Mouse (Mus musculus) kidney, postnatal 10 days (tissue): ENCODE data around the gene Ephx3.
"Not testable (repeated sequence)": the region's sequence is repeated elsewhere in the genome, so short reads cannot be mapped to it uniquely, and the experiment has no call there.

Experiments used
- DNase-seq: peaks from one replicate; pipeline ENCODE4 v3.0.0; 2021; ENCODE audit warnings: mixed read lengths

Ephx3 gene

GRCm38 (mm10) chr17:32188863-32189636 lies at the start of gene Ephx3:
Gene Ephx3, minus strand, starts transcription at chr17:32189549.
- no peak for DNase-seq

- no peak for DNase-seq
Observed at GRCm38 (mm10) chr17:32238589-32238988, 49.2 kb upstream of the Ephx3 start.

- DNase-seq = peak; percentile 58
Observed at GRCm38 (mm10) chr17:32235534-32236191, 46.3 kb upstream of the Ephx3 start.

GRCm38 (mm10) chr17:32233174-32233573 lies 43.8 kb upstream of the Ephx3 start:
- DNase-seq = no peak

- no peak for DNase-seq
Observed at GRCm38 (mm10) chr17:32229256-32229655, 39.9 kb upstream of the Ephx3 start.

GRCm38 (mm10) chr17:32220873-32221272 lies 31.5 kb upstream of the Ephx3 start:
- DNase-seq = peak; percentile 33

GRCm38 (mm10) chr17:32215587-32215986 lies 26.2 kb upstream of the Ephx3 start:
- not testable (repeated sequence) for DNase-seq

GRCm38 (mm10) chr17:32211554-32211953 lies 22.2 kb upstream of the Ephx3 start:
- DNase-seq = not testable (repeated sequence)

- peak; percentile 85 for DNase-seq
Observed at GRCm38 (mm10) chr17:32209752-32210151, 20.4 kb upstream of the Ephx3 start.

GRCm38 (mm10) chr17:32209144-32209543 lies 19.8 kb upstream of the Ephx3 start:
- DNase-seq = peak; percentile 78

GRCm38 (mm10) chr17:32207586-32208245 lies 18.4 kb upstream of the Ephx3 start:
- peak; percentile 70 for DNase-seq

GRCm38 (mm10) chr17:32205345-32205744 lies 16.0 kb upstream of the Ephx3 start:
- no peak for DNase-seq

GRCm38 (mm10) chr17:32202972-32203371 lies 13.6 kb upstream of the Ephx3 start:
- no peak for DNase-seq

- no peak for DNase-seq
Observed at GRCm38 (mm10) chr17:32201086-32201485, 11.7 kb upstream of the Ephx3 start.

GRCm38 (mm10) chr17:32199796-32200195 lies 10.4 kb upstream of the Ephx3 start:
- no peak for DNase-seq

- DNase-seq = no peak
Observed at GRCm38 (mm10) chr17:32197156-32197555, 7.8 kb upstream of the Ephx3 start.

GRCm38 (mm10) chr17:32195725-32196124 lies 6.4 kb upstream of the Ephx3 start:
- no peak for DNase-seq

GRCm38 (mm10) chr17:32193010-32193409 lies 3.7 kb upstream of the Ephx3 start:
- no peak for DNase-seq

GRCm38 (mm10) chr17:32189850-32190249 lies 501 bp upstream of the Ephx3 start:
- DNase-seq = no peak

GRCm38 (mm10) chr17:32183017-32183416 lies 6.3 kb downstream of the Ephx3 start:
- no peak for DNase-seq

GRCm38 (mm10) chr17:32179621-32180491 lies 9.5 kb downstream of the Ephx3 start:
- DNase-seq = no peak

GRCm38 (mm10) chr17:32176919-32177318 lies 12.4 kb downstream of the Ephx3 start:
- no peak for DNase-seq

GRCm38 (mm10) chr17:32173166-32173565 lies 16.2 kb downstream of the Ephx3 start:
- peak; percentile 88 for DNase-seq
